Mouse (Mus musculus): ENCODE measurements around the gene Lcn11. TPM values are rescaled to one million over a fixed set of nuclear protein-coding genes. Genes with fewer than 3 reads are reported as not detected.

Lcn11 gene
- polyA plus RNA-seq, 1 experiment from 2014 or later = not detected

GRCm38 (mm10) chr2:25774640-25775039 lies 2.2 kb upstream of the Lcn11 start:
- WGBS = 73% methylated on average over 2 of the region's 2 CpGs
- H3K4me3 ChIP-seq (replicated peaks; ENCODE audit: low read length) = no peak overlapping the region
- H3K36me3 ChIP-seq (ENCODE audit: control insufficient read depth, insufficient read depth) = no peaks in the 10 kb centered on the region
- no peak overlapping the region for H3K27ac ChIP-seq (ENCODE audit: low read length)
- no peak overlapping the region for H3K9ac ChIP-seq (replicated peaks; ENCODE audit: low read depth, low read length)
- H3K4me1 ChIP-seq (replicated peaks; ENCODE audit: control insufficient read depth, insufficient read depth, low read length) = no peaks in the 10 kb centered on the region
- H3K9me3 ChIP-seq (ENCODE audit: control insufficient read depth, low read length) = no peaks in the 10 kb centered on the region
- no peak for ATAC-seq
- H3K4me2 ChIP-seq (ENCODE audit: low read length) = no peak overlapping the region
- no peaks in the 10 kb centered on the region for H3K27me3 ChIP-seq (replicated peaks; ENCODE audit: control insufficient read depth, insufficient read depth, low read length)

DNA sequence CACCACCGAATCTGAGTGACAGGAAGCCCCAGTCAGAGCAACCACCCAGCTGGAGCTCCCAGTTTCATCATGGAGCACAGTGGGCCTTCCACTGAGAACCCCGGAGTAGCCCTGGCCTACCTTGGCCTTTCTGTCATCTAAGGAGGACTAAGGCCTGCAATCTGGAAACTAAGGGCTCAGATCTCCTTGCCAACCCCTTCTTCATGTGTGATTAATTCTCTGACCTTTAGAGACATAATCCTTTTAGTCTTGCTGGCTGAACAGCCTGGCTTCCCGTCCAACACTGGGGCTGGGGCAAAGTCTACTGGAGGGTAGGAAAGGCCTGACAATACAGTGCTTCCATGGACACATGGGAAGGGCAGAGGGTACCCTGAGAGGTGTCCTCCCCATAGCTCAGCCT lies 826 bp upstream of the Lcn11 start:
- H3K4me1 ChIP-seq (replicated peaks; ENCODE audit: control insufficient read depth, insufficient read depth, low read length) = no peaks in the 10 kb centered on the region
- ATAC-seq = no peak
- WGBS = 66% methylated on average over 3 of the region's 3 CpGs
- H3K4me2 ChIP-seq (ENCODE audit: low read length) = no peak overlapping the region
- no peak overlapping the region for H3K9ac ChIP-seq (replicated peaks; ENCODE audit: low read depth, low read length)
- no peaks in the 10 kb centered on the region for H3K36me3 ChIP-seq (ENCODE audit: control insufficient read depth, insufficient read depth)
- no peak overlapping the region for H3K4me3 ChIP-seq (replicated peaks; ENCODE audit: low read length)
- H3K27ac ChIP-seq (ENCODE audit: low read length) = no peak overlapping the region
- no peaks in the 10 kb centered on the region for H3K27me3 ChIP-seq (replicated peaks; ENCODE audit: control insufficient read depth, insufficient read depth, low read length)
- H3K9me3 ChIP-seq (ENCODE audit: control insufficient read depth, low read length) = no peaks in the 10 kb centered on the region

DNA sequence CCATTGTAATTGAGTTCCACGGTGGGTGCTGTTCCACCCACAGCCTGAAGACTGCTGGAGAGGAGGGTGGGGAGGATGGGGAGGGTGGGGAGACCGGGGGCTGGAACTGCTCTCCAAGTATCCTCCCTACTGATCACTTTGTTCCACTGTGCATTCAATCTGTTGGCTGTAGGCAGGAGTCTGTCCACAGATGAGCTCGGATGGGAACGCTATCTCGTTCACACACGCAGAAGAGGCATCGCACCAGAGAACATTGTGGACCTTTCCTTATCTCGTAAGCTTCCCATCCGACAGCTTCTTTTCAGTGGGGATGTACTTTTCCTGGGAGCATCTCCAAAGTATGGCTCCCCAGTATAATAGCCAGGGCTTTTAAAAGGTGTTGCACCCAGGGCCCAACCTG lies 2.3 kb downstream of the Lcn11 start:
- H3K9me3 ChIP-seq (ENCODE audit: control insufficient read depth, low read length) = no peaks in the 10 kb centered on the region
- H3K4me3 ChIP-seq (replicated peaks; ENCODE audit: low read length) = no peak overlapping the region
- no peaks in the 10 kb centered on the region for H3K36me3 ChIP-seq (ENCODE audit: control insufficient read depth, insufficient read depth)
- no peak overlapping the region for H3K4me2 ChIP-seq (ENCODE audit: low read length)
- no peak overlapping the region for H3K27ac ChIP-seq (ENCODE audit: low read length)
- no peaks in the 10 kb centered on the region for H3K4me1 ChIP-seq (replicated peaks; ENCODE audit: control insufficient read depth, insufficient read depth, low read length)
- H3K27me3 ChIP-seq (replicated peaks; ENCODE audit: control insufficient read depth, insufficient read depth, low read length) = no peaks in the 10 kb centered on the region
- no peak for ATAC-seq
- no peak overlapping the region for H3K9ac ChIP-seq (replicated peaks; ENCODE audit: low read depth, low read length)
- WGBS = 91% methylated on average over 9 of the region's 9 CpGs

GRCm38 (mm10) chr2:25780921-25781320 lies 4.1 kb downstream of the Lcn11 start:
- no peak overlapping the region for H3K27ac ChIP-seq (ENCODE audit: low read length)
- H3K4me1 ChIP-seq (replicated peaks; ENCODE audit: control insufficient read depth, insufficient read depth, low read length) = no peaks in the 10 kb centered on the region
- H3K27me3 ChIP-seq (replicated peaks; ENCODE audit: control insufficient read depth, insufficient read depth, low read length) = no peaks in the 10 kb centered on the region
- H3K4me2 ChIP-seq (ENCODE audit: low read length) = no peak overlapping the region
- no peak overlapping the region for H3K9ac ChIP-seq (replicated peaks; ENCODE audit: low read depth, low read length)
- 68% methylated on average over 4 of the region's 4 CpGs for WGBS
- ATAC-seq = no peak
- no peaks in the 10 kb centered on the region for H3K9me3 ChIP-seq (ENCODE audit: control insufficient read depth, low read length)
- H3K4me3 ChIP-seq (replicated peaks; ENCODE audit: low read length) = no peak overlapping the region
- H3K36me3 ChIP-seq (ENCODE audit: control insufficient read depth, insufficient read depth) = no peaks in the 10 kb centered on the region

DNA sequence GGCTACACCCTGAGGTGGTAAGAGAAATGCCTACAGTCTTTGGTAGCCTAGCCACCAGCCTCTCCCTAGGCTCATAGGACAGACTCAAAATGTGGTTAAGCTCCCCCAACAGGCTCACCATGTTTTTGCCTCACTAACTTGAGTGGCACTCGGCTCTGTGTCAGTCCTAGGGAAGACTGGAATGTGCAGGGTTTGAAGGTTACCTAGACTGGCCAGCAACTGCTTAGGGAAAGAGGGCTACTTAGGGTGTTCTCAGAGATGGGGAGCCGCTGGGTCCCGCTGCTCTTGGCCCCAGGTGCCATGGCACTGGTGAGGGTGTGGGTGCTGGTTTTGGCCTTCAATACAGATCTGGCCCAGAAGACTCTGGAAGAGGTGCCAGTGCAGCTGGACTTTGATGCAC lies 5.1 kb downstream of the Lcn11 start, which contains the start of gene Gm13539:
TSS of gene Gm13539 (plus strand) at position 301 of the 400 bp plus-strand sequence.
- no peak for ATAC-seq
- Histone ChIP-seq H3K4me3 (replicated peaks; ENCODE audit: low read length) (no peak within 1 kb of the TSS), H3K9ac (replicated peaks; ENCODE audit: low read depth, low read length) (no peak within 1 kb of the TSS), H3K4me2 (ENCODE audit: low read length) (no peak within 1 kb of the TSS), H3K27ac (ENCODE audit: low read length) (no peak within 1 kb of the TSS), H3K36me3 (ENCODE audit: control insufficient read depth, insufficient read depth) (no peaks in the 10 kb centered on the region), H3K4me1 (replicated peaks; ENCODE audit: control insufficient read depth, insufficient read depth, low read length) (no peaks in the 10 kb centered on the region), H3K9me3 (ENCODE audit: control insufficient read depth, low read length) (no peaks in the 10 kb centered on the region), H3K27me3 (replicated peaks; ENCODE audit: control insufficient read depth, insufficient read depth, low read length) (no peaks in the 10 kb centered on the region)
- WGBS = 87% methylated on average over 3 of the region's 3 CpGs

- Histone ChIP-seq H3K27ac (ENCODE audit: low read length) (no peak overlapping the region), H3K9me3 (ENCODE audit: control insufficient read depth, low read length) (no peaks in the 10 kb centered on the region), H3K27me3 (replicated peaks; ENCODE audit: control insufficient read depth, insufficient read depth, low read length) (no peaks in the 10 kb centered on the region), H3K4me1 (replicated peaks; ENCODE audit: control insufficient read depth, insufficient read depth, low read length) (no peaks in the 10 kb centered on the region), H3K36me3 (ENCODE audit: control insufficient read depth, insufficient read depth) (no peaks in the 10 kb centered on the region), H3K9ac (replicated peaks; ENCODE audit: low read depth, low read length) (no peak overlapping the region), H3K4me3 (replicated peaks; ENCODE audit: low read length) (no peak overlapping the region), H3K4me2 (ENCODE audit: low read length) (no peak overlapping the region)
- WGBS = 73% methylated on average over 5 of the region's 5 CpGs
- ATAC-seq = no peak
Observed at GRCm38 (mm10) chr2:25785573-25786322, 8.9 kb downstream of the Lcn11 start.

- 89% methylated on average over 3 of the region's 3 CpGs for WGBS
- Histone ChIP-seq H3K9ac (replicated peaks; ENCODE audit: low read depth, low read length) (no peak overlapping the region), H3K27ac (ENCODE audit: low read length) (no peak overlapping the region), H3K4me3 (replicated peaks; ENCODE audit: low read length) (no peak overlapping the region), H3K9me3 (ENCODE audit: control insufficient read depth, low read length) (no peaks in the 10 kb centered on the region), H3K36me3 (ENCODE audit: control insufficient read depth, insufficient read depth) (no peaks in the 10 kb centered on the region), H3K4me1 (replicated peaks; ENCODE audit: control insufficient read depth, insufficient read depth, low read length) (no peaks in the 10 kb centered on the region), H3K4me2 (ENCODE audit: low read length) (no peak overlapping the region), H3K27me3 (replicated peaks; ENCODE audit: control insufficient read depth, insufficient read depth, low read length) (no peaks in the 10 kb centered on the region)
- no peak for ATAC-seq
Observed at GRCm38 (mm10) chr2:25789092-25789491, 12.3 kb downstream of the Lcn11 start.

DNA sequence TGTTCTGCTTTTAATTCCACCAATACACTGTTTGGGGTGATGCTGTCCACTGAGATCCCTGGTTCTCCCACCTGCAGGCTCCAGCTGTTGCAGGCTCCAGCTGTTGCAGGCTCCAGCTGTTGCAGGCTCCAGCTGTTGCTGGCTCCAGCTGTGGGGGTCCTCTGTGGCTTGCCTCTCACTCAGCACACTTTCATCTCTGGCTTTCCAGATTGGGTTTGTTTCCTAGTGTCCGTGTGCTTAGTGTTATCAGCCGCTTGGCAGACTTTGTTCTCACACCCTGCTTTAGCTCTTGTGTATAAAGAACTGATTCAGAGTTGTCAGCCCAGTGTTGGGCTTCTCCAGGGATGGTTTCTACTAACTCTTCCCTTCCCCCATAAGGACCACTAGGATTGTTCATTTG lies 20.8 kb downstream of the Lcn11 start:
- no peak for ATAC-seq
- Histone ChIP-seq H3K36me3 (ENCODE audit: control insufficient read depth, insufficient read depth) (no peaks in the 10 kb centered on the region), H3K4me3 (replicated peaks; ENCODE audit: low read length) (no peak overlapping the region), H3K4me2 (ENCODE audit: low read length) (no peak overlapping the region), H3K9me3 (ENCODE audit: control insufficient read depth, low read length) (no peaks in the 10 kb centered on the region), H3K9ac (replicated peaks; ENCODE audit: low read depth, low read length) (no peak overlapping the region), H3K27me3 (replicated peaks; ENCODE audit: control insufficient read depth, insufficient read depth, low read length) (no peaks in the 10 kb centered on the region), H3K4me1 (replicated peaks; ENCODE audit: control insufficient read depth, insufficient read depth, low read length) (no peaks in the 10 kb centered on the region), H3K27ac (ENCODE audit: low read length) (no peak overlapping the region)
- 42% methylated on average over 2 of the region's 2 CpGs for WGBS

DNA sequence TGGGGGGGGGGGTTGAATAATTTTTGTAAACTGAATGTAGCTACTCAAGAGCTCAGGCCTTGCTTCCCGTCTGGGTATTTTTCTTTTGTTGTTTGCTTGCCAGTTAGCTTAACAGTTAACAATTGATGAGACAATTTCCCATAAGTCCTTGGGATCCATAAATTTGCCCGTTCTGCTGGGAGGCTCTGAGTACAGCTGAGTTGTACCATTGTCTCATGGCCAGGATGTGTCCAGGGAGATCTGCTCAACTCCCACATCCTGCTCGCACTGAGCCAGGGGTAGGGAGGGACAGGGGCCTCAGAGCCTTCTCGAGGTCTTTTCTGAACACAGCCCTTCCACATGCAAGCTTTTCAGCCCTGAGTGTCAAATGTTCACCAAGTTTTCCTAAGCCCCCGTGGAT lies 21.2 kb downstream of the Lcn11 start:
- H3K27me3 ChIP-seq (replicated peaks; ENCODE audit: control insufficient read depth, insufficient read depth, low read length) = no peaks in the 10 kb centered on the region
- no peak for ATAC-seq
- no peak overlapping the region for H3K27ac ChIP-seq (ENCODE audit: low read length)
- WGBS = 47% methylated on average over 5 of the region's 5 CpGs
- H3K36me3 ChIP-seq (ENCODE audit: control insufficient read depth, insufficient read depth) = no peaks in the 10 kb centered on the region
- no peak overlapping the region for H3K4me2 ChIP-seq (ENCODE audit: low read length)
- H3K9me3 ChIP-seq (ENCODE audit: control insufficient read depth, low read length) = no peaks in the 10 kb centered on the region
- no peak overlapping the region for H3K4me3 ChIP-seq (replicated peaks; ENCODE audit: low read length)
- no peak overlapping the region for H3K9ac ChIP-seq (replicated peaks; ENCODE audit: low read depth, low read length)
- no peaks in the 10 kb centered on the region for H3K4me1 ChIP-seq (replicated peaks; ENCODE audit: control insufficient read depth, insufficient read depth, low read length)

DNA sequence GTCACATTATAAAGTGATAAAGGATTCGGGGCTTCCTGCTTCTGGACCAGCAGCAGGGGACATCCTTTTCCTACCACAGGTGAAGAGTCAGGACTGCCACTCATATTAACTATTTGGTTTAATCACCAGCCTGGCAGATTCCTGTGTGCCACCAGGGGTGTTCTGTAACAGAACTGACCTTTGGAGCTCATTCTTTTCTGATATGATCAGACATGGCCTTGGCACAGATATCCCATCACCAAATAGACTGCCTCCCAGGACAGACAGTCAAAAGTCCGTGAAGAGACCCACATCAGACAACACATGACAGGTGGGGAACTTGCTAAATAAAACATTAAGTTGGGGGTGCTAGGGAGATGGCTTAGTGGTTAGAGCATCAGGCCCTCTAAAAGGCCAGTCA lies 34.9 kb downstream of the Lcn11 start:
- H3K27ac ChIP-seq (ENCODE audit: low read length) = no peak overlapping the region
- WGBS = 72% methylated on average over 2 of the region's 2 CpGs
- H3K36me3 ChIP-seq (ENCODE audit: control insufficient read depth, insufficient read depth) = no peaks in the 10 kb centered on the region
- H3K4me3 ChIP-seq (replicated peaks; ENCODE audit: low read length) = no peak overlapping the region
- no peak overlapping the region for H3K9ac ChIP-seq (replicated peaks; ENCODE audit: low read depth, low read length)
- no peak overlapping the region for H3K4me2 ChIP-seq (ENCODE audit: low read length)
- no peaks in the 10 kb centered on the region for H3K9me3 ChIP-seq (ENCODE audit: control insufficient read depth, low read length)
- no peak for ATAC-seq
- H3K4me1 ChIP-seq (replicated peaks; ENCODE audit: control insufficient read depth, insufficient read depth, low read length) = no peaks in the 10 kb centered on the region
- no peaks in the 10 kb centered on the region for H3K27me3 ChIP-seq (replicated peaks; ENCODE audit: control insufficient read depth, insufficient read depth, low read length)

Data from forebrain, embryonic 16.5 days (tissue).